Mouse (Mus musculus) liver, embryonic 14.5 days (tissue): ENCODE measurements around the gene Dclre1a.

ENCODE experiments used
- CTCF ChIP-seq: IDR thresholded peaks from 2 replicates; pipeline ENCODE4 v1.5.1; 2016; ENCODE audit warnings: antibody characterized with exemption, low read depth, control low read depth
- EP300 ChIP-seq: IDR thresholded peaks from 2 replicates; pipeline ENCODE4 v1.6.1; 2016; ENCODE audit warnings: antibody characterized with exemption, low read depth

- no peak for TF ChIP-seq CTCF
- no peak for TF ChIP-seq EP300
Measured at GRCm38 (mm10) chr19:56577801-56578200, 29.8 kb upstream of the Dclre1a start.
